Mouse (Mus musculus): ENCODE data around the gene Rbpj.
"Not testable (repeated sequence)": the region's sequence is repeated elsewhere in the genome, so short reads cannot be mapped to it uniquely, and the experiment has no call there.

Rbpj gene

GRCm38 (mm10) chr5:53511426-53511825 lies 45.5 kb downstream of the Rbpj start:
- no peak for DNase-seq (ENCODE audit: low spot score in 2 of 2)

GRCm38 (mm10) chr5:53514959-53515612 lies 49.1 kb downstream of the Rbpj start:
- no peak for DNase-seq (ENCODE audit: low spot score in 2 of 2)

GRCm38 (mm10) chr5:53516482-53516881 lies 50.5 kb downstream of the Rbpj start:
- no peak for DNase-seq (ENCODE audit: low spot score in 2 of 2)

GRCm38 (mm10) chr5:53517802-53518201 lies 51.9 kb downstream of the Rbpj start:
- no peak for DNase-seq (ENCODE audit: low spot score in 2 of 2)

- DNase-seq (ENCODE audit: low spot score in 2 of 2): no peak
Observed at GRCm38 (mm10) chr5:53519131-53519530, 53.2 kb downstream of the Rbpj start.

GRCm38 (mm10) chr5:53519998-53520577 lies 54.1 kb downstream of the Rbpj start:
- no peak for DNase-seq (ENCODE audit: low spot score in 2 of 2)

- DNase-seq (ENCODE audit: low spot score in 2 of 2): no peak
Observed at GRCm38 (mm10) chr5:53523046-53523445, 57.1 kb downstream of the Rbpj start.

- DNase-seq (ENCODE audit: low spot score in 2 of 2): no peak
Observed at GRCm38 (mm10) chr5:53524162-53524561, 58.2 kb downstream of the Rbpj start.

GRCm38 (mm10) chr5:53524831-53525230 lies 58.9 kb downstream of the Rbpj start:
- no peak for DNase-seq (ENCODE audit: low spot score in 2 of 2)

- no peak for DNase-seq (ENCODE audit: low spot score in 2 of 2)
Observed at GRCm38 (mm10) chr5:53525305-53526069, 59.5 kb downstream of the Rbpj start.

- DNase-seq (ENCODE audit: low spot score in 2 of 2): no peak
Observed at GRCm38 (mm10) chr5:53526070-53526430, 60.1 kb downstream of the Rbpj start.

- no peak for DNase-seq (ENCODE audit: low spot score in 2 of 2)
Observed at GRCm38 (mm10) chr5:53529846-53530245, 63.9 kb downstream of the Rbpj start.

- no peak for DNase-seq (ENCODE audit: low spot score in 2 of 2)
Observed at GRCm38 (mm10) chr5:53535096-53535495, 69.1 kb downstream of the Rbpj start.

GRCm38 (mm10) chr5:53536635-53537554 lies 70.9 kb downstream of the Rbpj start:
- no peak for DNase-seq (ENCODE audit: low spot score in 2 of 2)

- no peak for DNase-seq (ENCODE audit: low spot score in 2 of 2)
Observed at GRCm38 (mm10) chr5:53539860-53540633, 74.1 kb downstream of the Rbpj start.

GRCm38 (mm10) chr5:53542073-53542472 lies 76.1 kb downstream of the Rbpj start:
- DNase-seq (ENCODE audit: low spot score in 2 of 2): no peak

- no peak for DNase-seq (ENCODE audit: low spot score in 2 of 2)
Observed at GRCm38 (mm10) chr5:53543399-53543798, 77.4 kb downstream of the Rbpj start.

- no peak for DNase-seq (ENCODE audit: low spot score in 2 of 2)
Observed at GRCm38 (mm10) chr5:53543945-53544344, 78.0 kb downstream of the Rbpj start.

- DNase-seq (ENCODE audit: low spot score in 2 of 2): no peak
Observed at GRCm38 (mm10) chr5:53546440-53546839, 80.5 kb downstream of the Rbpj start.

GRCm38 (mm10) chr5:53546979-53547472 lies 81.1 kb downstream of the Rbpj start:
- DNase-seq (ENCODE audit: low spot score in 2 of 2): no peak

GRCm38 (mm10) chr5:53550329-53550728 lies 84.4 kb downstream of the Rbpj start:
- not testable (repeated sequence) for DNase-seq (ENCODE audit: low spot score in 2 of 2)

All from natural killer cell, adult 2 months (primary cell).